Mouse (Mus musculus) heart, adult 2 months (tissue): ENCODE results near the gene Gm26965.

Experiments used
- CTCF ChIP-seq: fragments of 200-600 bp; IDR thresholded peaks from 2 replicates; pipeline ENCODE4 v1.8.1; 2022; ENCODE audit warnings: antibody characterized with exemption, mild to moderate bottlenecking, moderate library complexity
- EP300 ChIP-seq: fragments of 200-500 bp; IDR thresholded peaks from 2 replicates; pipeline ENCODE4 v1.6.1; 2011; ENCODE audit warnings: low read depth, low read length, control low read depth; ENCODE audit not compliant: insufficient read depth
- POLR2A ChIP-seq: fragments of 200-500 bp; IDR thresholded peaks from 2 replicates; pipeline ENCODE4 v1.6.1; 2011; ENCODE audit warnings: mild to moderate bottlenecking, low read depth, low read length, control low read depth; ENCODE audit not compliant: insufficient read depth

- TF ChIP-seq POLR2A (no peak), CTCF (no peak), EP300 (no peak)
Observed at GRCm38 (mm10) chr13:67553730-67554129, 27.8 kb upstream of the Gm26965 start, which contains the start of gene Zfp748.
